Mouse (Mus musculus) neural tube, embryonic 10.5 days (tissue): Measurements from ENCODE around the gene Vmp1.

Source experiments
- DNase-seq: peaks from one replicate; pipeline ENCODE4 v3.0.0-alpha.2; 2017; ENCODE audit warnings: low spot score; ENCODE audit errors: extremely low spot score

Vmp1 gene

DNA sequence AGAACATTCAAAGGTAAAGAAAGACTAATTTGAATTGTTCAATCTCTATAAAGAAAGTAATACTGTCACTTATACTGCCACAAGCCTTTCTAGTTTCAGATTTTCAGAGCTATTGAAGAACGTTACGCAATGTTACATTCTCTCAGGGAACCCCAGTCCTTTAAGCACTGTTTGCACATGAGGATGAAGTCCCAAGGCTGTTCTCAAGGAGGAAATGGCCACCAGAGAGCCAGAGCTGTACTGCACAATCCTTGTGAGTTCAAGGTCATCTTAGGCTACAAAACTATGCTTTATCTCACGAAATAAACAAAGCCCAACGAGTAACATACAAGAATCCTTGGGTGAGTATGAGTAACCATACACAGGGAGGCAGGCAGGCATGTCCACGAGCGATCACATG, 49.2 kb downstream of the Vmp1 start:
- no peak for DNase-seq

- DNase-seq = no peak
These were observed 53.7 kb downstream of the Vmp1 start for GRCm38 (mm10) chr11:86629941-86630340.

- DNase-seq = no peak
These were observed 54.2 kb downstream of the Vmp1 start for GRCm38 (mm10) chr11:86629445-86629844.

DNA sequence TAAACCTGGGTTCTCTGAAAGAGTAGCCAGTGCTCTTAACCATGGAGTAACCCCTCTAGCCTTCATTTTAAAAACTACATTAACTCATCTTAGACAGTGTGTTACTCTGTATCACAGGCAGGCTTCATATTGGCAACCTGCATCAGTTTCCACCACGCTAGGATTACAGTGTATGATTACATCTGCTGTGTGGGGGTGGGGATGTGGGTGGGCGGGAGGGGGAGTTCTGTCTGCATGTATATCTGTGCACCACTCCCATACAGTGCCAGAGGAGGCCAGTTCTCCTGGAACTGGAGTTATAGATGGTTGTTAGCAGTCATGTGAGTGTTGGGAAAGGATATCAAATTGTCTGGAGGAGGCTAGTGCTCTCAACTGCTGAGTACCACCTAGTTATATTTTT, 55.2 kb downstream of the Vmp1 start:
- DNase-seq = no peak

- no peak for DNase-seq
These were observed 56.0 kb downstream of the Vmp1 start for GRCm38 (mm10) chr11:86627649-86628048.

- DNase-seq = no peak
These were observed 56.9 kb downstream of the Vmp1 start for GRCm38 (mm10) chr11:86626714-86627113.

GRCm38 (mm10) chr11:86624237-86624941, 59.2 kb downstream of the Vmp1 start:
- no peak for DNase-seq

DNA sequence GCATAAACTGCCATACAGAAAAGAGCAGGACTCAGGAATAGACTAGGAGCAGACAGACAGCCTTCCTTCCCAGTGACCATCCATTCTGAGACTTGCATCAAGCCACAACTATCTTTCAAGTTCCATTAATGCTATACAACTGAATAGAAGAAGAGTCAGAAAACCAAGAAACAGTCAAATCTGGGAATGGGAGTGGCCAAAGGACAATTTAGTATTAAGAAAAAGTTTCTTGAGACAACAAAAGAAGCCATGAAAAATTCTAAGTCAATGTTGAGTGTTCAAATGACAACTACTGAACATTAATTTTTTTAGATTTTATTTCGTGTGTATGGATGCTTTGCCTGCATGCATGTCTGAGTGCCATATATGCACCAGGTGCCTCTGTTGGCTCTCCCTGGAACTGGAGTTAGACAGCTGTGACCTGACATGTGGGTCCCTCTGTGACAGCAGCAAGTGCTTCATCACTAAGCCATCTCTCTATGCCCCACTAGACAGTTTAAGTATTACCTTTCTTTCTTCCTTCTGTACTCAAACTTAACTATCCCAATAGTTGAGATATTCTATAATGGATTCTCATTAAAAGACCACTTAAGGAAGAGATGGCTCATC, 60.1 kb downstream of the Vmp1 start:
- DNase-seq = no peak

DNA sequence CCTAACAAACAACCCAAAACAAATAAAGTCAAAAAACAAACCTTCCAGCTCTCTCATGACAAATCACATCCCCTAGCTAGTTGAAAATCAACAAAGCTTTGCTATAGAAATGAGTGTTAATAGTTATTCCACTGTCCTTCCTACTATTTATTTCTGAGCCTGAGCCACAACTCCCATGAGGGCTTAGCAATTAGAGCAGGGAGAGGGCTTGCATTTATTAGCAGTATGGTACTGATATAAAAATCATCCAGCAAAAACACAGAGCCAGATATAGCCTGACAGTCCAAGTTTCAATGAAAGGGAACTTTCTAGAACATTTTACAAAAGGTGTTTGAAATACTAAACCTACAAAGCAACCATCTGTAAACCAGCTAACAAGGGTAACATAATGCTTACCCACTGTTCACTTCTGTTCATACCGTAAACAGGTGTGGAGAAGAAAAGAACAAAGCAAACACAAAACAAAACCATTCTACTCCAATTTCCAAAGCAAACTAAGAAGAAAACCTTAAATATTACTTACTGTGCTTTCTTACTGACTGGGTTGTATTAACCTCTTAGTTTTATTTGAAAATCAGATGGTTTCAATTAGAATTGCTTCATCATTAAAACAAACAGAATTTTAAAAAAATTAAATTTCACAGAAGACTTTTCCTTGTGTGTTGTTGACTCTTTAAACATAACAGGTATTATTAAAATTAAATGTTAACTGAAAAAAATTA, 61.3 kb downstream of the Vmp1 start:
- DNase-seq = no peak

GRCm38 (mm10) chr11:86621139-86621538, 62.5 kb downstream of the Vmp1 start:
- DNase-seq = no peak

DNA sequence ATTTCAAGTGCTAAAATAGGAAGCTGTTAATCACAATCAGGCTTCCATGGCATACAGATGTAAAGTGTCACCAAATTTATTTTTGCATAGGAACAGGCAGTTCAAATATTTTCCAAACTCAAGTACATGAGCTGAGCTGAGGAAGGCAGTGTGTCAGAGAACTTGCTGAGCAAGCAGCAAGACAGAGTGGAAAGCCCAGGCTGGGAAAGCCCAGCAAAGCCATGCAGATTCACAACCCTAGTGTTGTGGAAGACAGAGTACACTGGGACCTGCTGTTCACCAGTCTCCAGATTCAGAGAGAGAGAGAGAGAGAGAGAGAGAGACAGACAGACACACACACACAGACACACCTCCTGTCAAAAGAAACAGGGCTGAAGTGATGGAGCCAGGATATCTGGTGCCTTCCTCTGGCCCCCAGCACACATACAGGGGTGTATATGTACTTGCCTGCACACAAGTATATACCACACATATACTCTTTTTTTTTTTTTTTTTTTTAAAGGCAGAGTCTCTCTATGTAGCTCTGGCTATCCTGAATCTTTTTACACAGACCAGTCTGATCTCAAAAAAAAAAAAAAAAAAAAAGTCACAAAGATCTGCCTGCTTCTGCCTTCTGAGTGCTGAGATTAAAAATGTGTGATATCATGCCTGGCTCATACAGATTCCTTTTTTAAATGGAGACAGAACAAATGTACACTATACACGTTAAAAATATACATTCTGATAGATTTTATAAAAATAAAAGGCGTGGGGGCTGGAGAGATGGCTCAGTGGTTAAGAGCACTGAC, 64.9 kb downstream of the Vmp1 start:
- no peak for DNase-seq

DNA sequence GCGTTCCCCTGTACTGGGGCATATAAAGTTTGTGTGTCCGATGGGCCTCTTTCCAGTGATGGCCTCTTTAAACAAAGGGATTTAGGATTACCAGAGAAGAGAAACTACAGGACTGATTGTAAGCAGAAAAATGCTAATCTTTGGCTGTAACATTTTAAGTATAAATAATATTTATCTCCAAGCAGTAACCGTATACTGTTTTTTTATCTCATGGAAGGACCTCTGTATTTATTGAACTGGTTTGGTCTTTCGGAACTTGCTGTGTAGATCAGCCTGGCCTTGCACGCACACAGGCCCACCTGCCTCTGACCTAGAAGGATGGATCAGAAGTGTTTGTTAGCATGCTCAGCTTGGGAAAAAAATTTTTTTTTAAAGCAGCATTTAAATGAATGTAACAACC, 69.0 kb downstream of the Vmp1 start:
- DNase-seq = no peak

GRCm38 (mm10) chr11:86614056-86614530, 69.5 kb downstream of the Vmp1 start:
- DNase-seq = no peak

GRCm38 (mm10) chr11:86611991-86612390, 71.6 kb downstream of the Vmp1 start:
- DNase-seq = no peak

DNA sequence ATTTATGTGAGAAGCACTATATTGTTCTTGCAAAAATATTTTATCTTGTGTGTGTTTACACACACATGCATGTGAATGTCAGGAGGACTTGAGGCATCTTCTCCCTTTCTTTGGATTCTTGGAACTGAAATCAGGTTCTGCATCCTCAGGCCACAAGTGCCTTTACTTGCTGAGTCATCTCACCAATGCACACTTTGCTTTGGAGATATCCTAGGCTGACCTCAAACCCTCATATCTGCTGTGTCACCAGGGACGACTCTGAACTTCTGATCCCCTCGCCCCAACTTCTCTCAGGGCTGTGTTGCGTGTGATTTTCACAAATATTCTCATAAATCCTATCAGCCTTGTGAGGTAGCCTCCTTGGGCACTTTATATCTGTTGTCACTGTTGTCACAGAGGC, 73.4 kb downstream of the Vmp1 start:
- DNase-seq = no peak

DNA sequence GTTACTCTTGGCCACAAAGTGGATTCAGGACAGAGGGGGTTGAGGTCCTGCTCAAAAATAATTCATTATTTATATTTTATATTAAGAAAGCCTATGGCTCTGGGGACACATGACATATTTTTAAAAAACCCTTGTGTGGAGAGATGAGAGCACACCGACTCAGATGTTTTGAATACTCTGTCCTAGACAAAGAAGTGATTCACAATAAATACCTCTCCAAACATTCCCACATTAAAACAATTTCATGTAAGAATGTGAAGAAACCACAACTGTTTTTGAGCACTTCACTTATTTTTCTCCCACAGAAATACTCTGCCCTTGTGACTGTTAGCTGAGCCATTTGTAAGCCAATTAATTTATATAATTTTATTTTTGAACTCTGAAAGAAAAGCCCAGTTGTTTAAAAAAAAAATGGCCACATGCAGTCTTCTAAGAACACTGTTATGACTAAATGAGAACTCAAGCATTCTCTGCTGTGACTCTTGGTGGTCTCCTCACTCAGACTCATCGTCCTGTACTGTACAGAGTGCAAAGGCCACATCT, 75.8 kb downstream of the Vmp1 start:
- no peak for DNase-seq

- no peak for DNase-seq
These were observed 76.9 kb downstream of the Vmp1 start for GRCm38 (mm10) chr11:86606621-86607339.

DNA sequence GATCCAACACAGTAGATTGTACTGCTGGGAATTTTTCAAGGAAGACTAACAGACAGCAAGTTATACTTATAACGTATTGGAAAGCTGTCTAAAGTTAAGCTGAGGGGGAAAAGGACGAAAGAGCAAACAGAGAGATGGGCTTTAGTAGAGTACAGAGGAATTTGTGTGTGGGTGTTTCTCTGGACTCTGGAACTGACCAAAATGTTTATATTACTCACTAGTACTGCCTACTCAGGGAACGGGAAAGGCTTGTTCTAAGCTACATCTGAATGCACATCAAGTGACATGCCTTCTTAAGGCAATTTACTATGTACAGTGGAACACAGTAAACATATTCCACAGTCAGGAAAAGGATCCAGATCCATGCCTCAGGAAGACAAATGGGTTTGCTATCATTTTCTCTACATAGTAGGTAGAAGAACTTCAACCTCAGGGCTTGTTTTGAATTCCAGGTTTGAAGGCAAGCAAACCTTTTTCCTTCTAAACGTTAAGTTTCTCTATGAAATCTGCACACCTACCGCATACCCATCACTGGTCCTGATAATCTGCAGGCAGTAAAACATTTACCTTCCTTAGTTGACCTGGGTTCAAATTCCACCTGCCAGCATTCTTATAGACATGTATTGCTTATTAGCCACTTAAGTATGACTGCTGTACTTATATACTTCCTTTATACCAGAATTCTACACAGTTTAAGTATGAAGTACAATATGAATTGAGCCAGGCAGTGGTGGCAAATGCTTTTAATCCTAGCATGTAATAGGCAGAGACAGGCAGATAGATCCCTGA, 78.7 kb downstream of the Vmp1 start:
- no peak for DNase-seq

DNA sequence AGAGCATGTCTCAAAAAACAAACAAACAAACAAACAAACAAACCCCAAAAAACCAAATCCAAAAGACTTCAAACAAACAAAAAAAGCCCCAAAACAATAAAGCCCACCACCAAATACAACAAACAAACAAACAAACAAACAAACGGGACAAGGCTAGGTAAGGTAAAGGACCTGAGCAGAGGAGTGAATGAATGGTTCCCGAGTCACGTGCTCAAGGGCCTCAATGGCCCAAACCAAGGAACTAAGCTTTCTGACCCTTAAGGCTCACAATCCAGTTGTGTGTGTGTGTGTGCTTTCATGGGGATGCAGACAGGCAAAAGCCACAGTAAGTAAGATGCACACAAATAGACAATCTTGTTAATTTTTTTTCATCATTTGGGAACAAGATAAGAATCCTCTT, 79.3 kb downstream of the Vmp1 start:
- DNase-seq = no peak

- DNase-seq = no peak
These were observed 79.9 kb downstream of the Vmp1 start for GRCm38 (mm10) chr11:86603719-86604118.
